Mouse (Mus musculus) heart, embryonic 16.5 days (tissue): Measurements from ENCODE around the gene Masp2. TPM values are rescaled to one million over a fixed set of nuclear protein-coding genes. Genes with fewer than 3 reads are reported as not detected.

Experiments used
- ATAC-seq: fragments of 200-750 bp; cut with Nextera tagmentation; replicated peaks from 2 replicates; pipeline ENCODE4 v1.8.0; 2017; ENCODE audit warnings: moderate number of reproducible peaks; ENCODE audit not compliant: insufficient read depth, low FRiP score; ENCODE audit errors: extremely low read depth
- H3K27ac ChIP-seq: fragments of 300-500 bp; sonication (generic); 2 replicates; pipeline ENCODE4 v1.5.1; 2014; ENCODE audit warnings: mild to moderate bottlenecking, low read length, control low read depth, moderate library complexity
- H3K27me3 ChIP-seq: fragments of 300-500 bp; sonication (generic); 2 replicates; pipeline ENCODE4 v1.6.1; 2014; ENCODE audit warnings: low read length, mixed read lengths; ENCODE audit not compliant: control insufficient read depth, insufficient read depth
- H3K36me3 ChIP-seq: fragments of 300-500 bp; sonication (generic); 2 replicates; pipeline ENCODE4 v1.6.1; 2014; ENCODE audit not compliant: control insufficient read depth, insufficient read depth
- H3K4me1 ChIP-seq: fragments of 300-500 bp; sonication (generic); 2 replicates; pipeline ENCODE4 v1.6.1; 2014; ENCODE audit warnings: low read length, mixed read lengths; ENCODE audit not compliant: control insufficient read depth, insufficient read depth
- H3K4me2 ChIP-seq: fragments of 300-500 bp; sonication (generic); 2 replicates; pipeline ENCODE4 v1.6.1; 2014; ENCODE audit warnings: low read depth, mild to moderate bottlenecking, control low read depth, low read length
- H3K4me3 ChIP-seq: fragments of 300-500 bp; sonication (generic); 2 replicates; pipeline ENCODE4 v1.5.1; 2014; ENCODE audit warnings: mild to moderate bottlenecking, control low read depth, low read length
- H3K9ac ChIP-seq: fragments of 300-500 bp; sonication (generic); 2 replicates; pipeline ENCODE4 v1.6.1; 2014; ENCODE audit warnings: low read length, control low read depth
- H3K9me3 ChIP-seq: fragments of 300-500 bp; sonication (generic); replicated peaks from 2 replicates; pipeline ENCODE4 v1.6.1; 2016; ENCODE audit warnings: low read length; ENCODE audit not compliant: control insufficient read depth
- WGBS: fragments of 180-500 bp; shearing (Covaris S2); extraction: QIAGEN DNeasy Blood & Tissue Kit; methylation state at CpG from one replicate; pipeline ENCODE4 v1.1.7; 2014; 5-methylcytosine and 5-hydroxymethylcytosine counted together
- polyA plus RNA-seq: library from polyadenylated mRNA; unstranded; fragments of >200 nt; fragmentation: Nextera tagmentation; extraction: Ambion mirVana; gene quantifications from 2 replicates; pipeline ENCODE4 v1.2.1, GENCODE M21; 2015

Masp2 gene
- polyA plus RNA-seq, 1 experiment from 2014 or later = 0.45 TPM

DNA sequence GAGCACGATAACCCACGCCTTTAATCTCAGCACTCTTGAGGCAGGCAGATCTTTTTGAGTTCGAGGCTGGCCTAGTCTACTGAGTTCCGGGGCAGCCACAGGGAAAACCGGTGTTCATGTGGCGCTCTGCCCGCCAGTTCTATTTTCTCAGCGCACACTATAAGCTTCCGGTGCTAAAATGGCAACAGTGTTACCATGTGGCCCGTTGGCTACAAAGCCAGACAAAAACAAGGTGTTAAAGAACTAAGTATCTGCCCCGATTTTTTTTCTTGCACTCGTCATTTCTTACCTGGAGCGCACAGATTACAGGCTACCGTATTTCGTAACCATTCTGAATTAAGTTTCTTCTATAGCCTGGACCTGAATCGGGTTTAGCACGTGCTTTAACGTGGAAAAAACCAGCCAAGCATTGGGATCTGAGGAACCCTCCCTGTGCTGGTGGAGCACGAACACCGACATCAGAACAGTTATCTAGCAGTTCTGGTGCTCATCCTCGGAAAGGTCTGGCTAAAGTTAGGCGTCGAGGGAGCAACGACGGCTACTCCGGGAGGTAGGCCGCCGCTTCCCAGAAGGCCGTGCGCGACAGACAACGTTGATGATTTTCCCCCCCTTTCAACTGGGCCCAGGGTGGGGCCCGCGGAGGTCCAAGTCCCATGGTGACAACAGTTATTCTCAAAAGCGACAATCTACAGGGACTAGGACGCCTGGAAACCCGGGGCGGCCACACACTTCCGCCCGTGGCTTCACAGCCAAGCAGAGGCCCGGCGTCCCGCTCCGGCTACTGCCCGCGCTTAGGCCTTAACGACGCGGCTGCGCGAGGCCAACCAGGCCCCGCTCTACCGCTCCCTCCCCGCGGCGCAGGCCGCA lies 23.6 kb downstream of the Masp2 start:
- no peaks in the 10 kb centered on the region for H3K9me3 ChIP-seq
- WGBS = under 1% methylated on average over 57 of the region's 57 CpGs
- H3K4me2 ChIP-seq = peak overlapping the region; percentile 74
- peaks cover 23% of the 10 kb centered on the region for H3K4me1 ChIP-seq
- peak overlapping the region; percentile 99 for H3K4me3 ChIP-seq
- H3K27ac ChIP-seq = peak overlapping the region; percentile 97
- peak overlapping the region; percentile 100 for H3K9ac ChIP-seq
- H3K36me3 ChIP-seq = peaks cover 40% of the 10 kb centered on the region
- ATAC-seq = peak; percentile 64
- H3K27me3 ChIP-seq = no peaks in the 10 kb centered on the region

DNA sequence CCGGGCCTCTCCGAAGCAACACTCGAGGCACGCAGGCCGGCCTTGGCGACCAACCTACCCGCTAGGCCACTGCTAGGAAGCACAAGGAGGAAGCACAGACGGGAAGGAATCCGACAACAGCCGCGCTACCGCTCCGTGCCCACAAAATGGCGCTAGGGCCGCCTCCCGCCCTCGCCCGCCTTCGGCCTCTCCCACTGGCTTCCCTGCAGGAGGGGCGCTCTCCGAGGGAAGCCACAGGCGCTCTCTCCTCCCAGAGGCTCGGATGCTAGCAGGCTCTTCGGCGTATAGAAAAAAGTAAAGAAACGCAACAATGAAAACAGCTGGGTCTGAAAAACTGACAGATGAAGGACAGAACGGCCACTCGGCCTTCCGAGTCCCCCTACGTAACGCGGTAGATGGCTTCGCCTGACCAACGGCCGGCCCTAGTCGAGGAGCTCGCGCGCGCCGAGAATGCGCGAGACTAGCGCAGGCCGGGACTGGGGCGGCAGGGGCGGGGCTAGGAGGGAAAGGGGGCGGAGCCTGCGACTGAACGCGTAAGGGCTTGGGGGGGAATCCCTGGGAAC lies 24.4 kb downstream of the Masp2 start, which contains the start of gene Tardbp:
Gene Tardbp (minus strand): TSS at position 397 of the 563 bp plus-strand sequence.
- peak; percentile 95 for ATAC-seq
- H3K4me3 ChIP-seq = peak within 1 kb of the TSS; percentile 99
- H3K9me3 ChIP-seq = no peaks in the 10 kb centered on the region
- peak within 1 kb of the TSS; percentile 100 for H3K9ac ChIP-seq
- WGBS = under 1% methylated on average over 51 of the region's 51 CpGs
- H3K27me3 ChIP-seq = no peaks in the 10 kb centered on the region
- H3K27ac ChIP-seq = peak within 1 kb of the TSS; percentile 97
- H3K4me2 ChIP-seq = peak within 1 kb of the TSS; percentile 74
- H3K36me3 ChIP-seq = peaks cover 33% of the 10 kb centered on the region
- peaks cover 23% of the 10 kb centered on the region for H3K4me1 ChIP-seq

DNA sequence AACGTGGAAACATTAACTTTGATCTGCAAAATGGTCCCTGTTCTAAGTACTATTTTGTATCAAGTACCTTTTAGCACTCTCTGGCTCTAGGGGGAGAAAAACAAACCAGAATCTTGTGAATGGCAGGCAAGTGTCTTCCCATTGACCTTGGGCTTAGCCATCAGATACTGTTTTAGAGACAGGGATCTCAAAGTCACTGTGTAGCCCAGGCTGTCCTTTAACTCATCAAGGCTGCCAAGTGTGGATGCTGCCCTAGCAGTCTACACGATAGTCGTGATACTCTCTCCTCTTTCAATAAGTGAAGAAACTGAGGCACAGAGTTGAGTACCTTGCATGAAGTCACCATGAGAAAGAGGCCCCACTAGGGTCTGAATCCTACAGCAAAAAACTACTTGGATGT lies 24.9 kb downstream of the Masp2 start:
- Histone ChIP-seq H3K4me3 (peak overlapping the region; percentile 99), H3K27me3 (no peaks in the 10 kb centered on the region), H3K9ac (peak overlapping the region; percentile 100), H3K4me1 (peaks cover 23% of the 10 kb centered on the region), H3K36me3 (peaks cover 28% of the 10 kb centered on the region), H3K27ac (peak overlapping the region; percentile 32; the same call in 1 of the 2 replicates), H3K4me2 (peak overlapping the region; percentile 62), H3K9me3 (no peaks in the 10 kb centered on the region)
- no peak for ATAC-seq
- 66% methylated on average over 3 of the region's 3 CpGs for WGBS

DNA sequence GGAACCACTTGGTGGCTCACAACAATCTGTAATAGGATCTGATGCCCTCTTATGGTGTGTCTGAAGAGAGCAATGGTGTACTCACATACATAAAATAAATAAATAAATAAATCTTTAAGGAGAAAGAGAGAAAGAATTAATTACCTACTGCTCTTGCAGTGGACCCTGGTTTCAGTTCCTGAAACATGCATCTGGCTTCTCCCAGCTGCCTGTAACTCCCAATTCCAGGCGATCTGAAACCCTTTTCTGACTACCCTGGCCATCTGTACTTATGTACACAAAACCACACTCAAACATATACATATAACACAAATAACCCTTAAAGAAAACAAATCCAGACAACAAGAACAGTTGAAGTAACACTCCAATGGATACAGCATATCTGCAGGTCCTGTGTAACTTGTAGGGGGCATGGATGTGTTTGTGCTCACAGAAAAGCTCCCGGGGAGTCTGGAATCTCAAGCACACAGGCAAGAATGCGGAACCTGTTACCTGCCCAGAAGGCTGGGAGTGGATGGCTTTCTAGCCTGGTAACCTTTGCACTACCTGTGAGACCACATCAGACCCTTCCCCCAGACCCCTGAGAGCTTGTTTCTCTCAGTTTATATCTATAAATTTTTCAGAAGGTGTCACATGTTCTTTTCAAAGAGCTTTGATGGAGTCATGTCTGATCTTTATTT lies 29.8 kb downstream of the Masp2 start:
- Histone ChIP-seq H3K9ac (no peak overlapping the region), H3K27me3 (no peaks in the 10 kb centered on the region), H3K4me3 (no peak overlapping the region), H3K4me2 (no peak overlapping the region), H3K4me1 (peaks cover 4% of the 10 kb centered on the region), H3K27ac (no peak overlapping the region), H3K9me3 (no peaks in the 10 kb centered on the region), H3K36me3 (no peaks in the 10 kb centered on the region)
- WGBS = 68% methylated on average over 3 of the region's 3 CpGs
- ATAC-seq = no peak

DNA sequence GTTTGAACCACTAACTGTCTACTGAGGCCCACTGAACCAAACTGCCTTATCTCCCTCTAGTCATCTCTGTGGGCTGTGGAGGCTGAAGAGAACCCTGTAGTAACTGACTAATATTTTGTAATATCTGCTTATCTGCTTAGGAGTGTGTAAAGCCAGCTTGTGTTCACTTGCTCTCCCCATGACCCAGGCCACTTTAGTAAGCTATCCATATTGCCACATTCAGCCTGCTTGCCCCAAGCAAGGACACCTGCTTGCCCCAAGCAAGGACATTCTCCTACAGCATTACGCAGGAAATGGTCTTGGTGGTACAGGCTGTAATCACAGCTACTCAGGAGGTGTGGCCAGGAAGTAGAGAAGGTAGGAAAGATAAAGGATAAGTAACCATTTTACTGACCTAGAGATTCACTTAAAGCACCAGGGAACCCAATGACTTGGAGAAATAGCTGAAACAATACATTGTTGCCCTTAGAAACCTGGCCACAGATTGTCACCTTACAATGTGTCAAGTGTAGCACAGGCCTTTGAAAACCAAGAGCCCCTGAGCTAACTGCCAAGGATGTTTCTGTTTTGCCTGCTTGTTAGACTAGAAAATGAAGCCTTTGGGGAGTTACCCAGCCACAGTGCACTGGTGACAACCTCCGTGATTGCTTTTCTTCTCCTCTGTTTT lies 31.2 kb downstream of the Masp2 start:
- Histone ChIP-seq H3K36me3 (no peaks in the 10 kb centered on the region), H3K27me3 (no peaks in the 10 kb centered on the region), H3K9ac (no peak overlapping the region), H3K9me3 (no peaks in the 10 kb centered on the region), H3K4me1 (no peaks in the 10 kb centered on the region), H3K27ac (no peak overlapping the region), H3K4me2 (no peak overlapping the region), H3K4me3 (no peak overlapping the region)
- 64% methylated on average over 2 of the region's 2 CpGs for WGBS
- ATAC-seq = no peak

DNA sequence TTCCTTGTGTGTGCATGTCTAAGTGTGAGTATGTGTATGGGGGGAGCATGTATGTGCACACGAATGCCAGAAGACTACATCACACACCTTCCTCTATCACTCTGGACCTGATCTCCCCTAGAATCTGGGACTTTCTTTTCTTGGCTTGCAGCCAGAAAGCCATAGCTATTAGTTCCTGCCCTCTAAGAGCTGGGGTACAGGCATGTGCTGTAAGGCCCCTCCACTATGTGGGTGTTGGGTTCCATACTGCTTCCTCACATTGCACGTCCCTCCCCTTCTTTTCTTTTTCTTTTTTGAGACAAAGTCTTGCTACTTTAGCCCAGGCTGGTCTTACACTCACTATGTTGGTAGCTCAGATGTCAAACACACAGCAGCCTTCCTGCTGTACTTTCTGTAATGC lies 33.0 kb downstream of the Masp2 start:
- no peak for ATAC-seq
- H3K4me2 ChIP-seq = no peak overlapping the region
- no peak overlapping the region for H3K27ac ChIP-seq
- no peak overlapping the region for H3K4me3 ChIP-seq
- 67% methylated on average over 2 of the region's 2 CpGs for WGBS
- no peaks in the 10 kb centered on the region for H3K36me3 ChIP-seq
- no peaks in the 10 kb centered on the region for H3K27me3 ChIP-seq
- no peaks in the 10 kb centered on the region for H3K4me1 ChIP-seq
- no peaks in the 10 kb centered on the region for H3K9me3 ChIP-seq
- no peak overlapping the region for H3K9ac ChIP-seq

DNA sequence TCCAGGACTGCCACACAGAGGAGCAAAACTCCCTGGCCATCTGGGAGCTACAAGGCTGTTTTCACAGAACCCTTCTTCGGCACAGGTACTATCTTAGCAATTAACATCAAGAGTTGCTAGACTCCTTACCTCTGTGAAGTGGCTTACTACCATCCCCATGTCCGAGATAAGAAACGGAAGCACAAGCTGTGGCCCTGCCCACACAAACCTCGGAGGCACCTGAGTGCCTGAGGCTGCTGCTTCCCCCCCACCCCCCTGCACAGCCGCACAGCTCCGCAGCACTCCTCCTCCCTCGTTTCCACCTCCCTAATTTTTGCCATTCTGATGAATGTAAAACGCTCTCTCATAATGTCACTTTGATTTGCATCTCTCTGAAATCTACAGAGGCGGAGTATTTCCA lies 35.9 kb downstream of the Masp2 start:
- H3K4me2 ChIP-seq = no peak overlapping the region
- H3K36me3 ChIP-seq = no peaks in the 10 kb centered on the region
- no peaks in the 10 kb centered on the region for H3K9me3 ChIP-seq
- 44% methylated on average over 9 of the region's 9 CpGs for WGBS
- H3K27ac ChIP-seq = no peak overlapping the region
- no peak for ATAC-seq
- H3K4me3 ChIP-seq = no peak overlapping the region
- no peak overlapping the region for H3K9ac ChIP-seq
- no peaks in the 10 kb centered on the region for H3K4me1 ChIP-seq
- H3K27me3 ChIP-seq = no peaks in the 10 kb centered on the region

DNA sequence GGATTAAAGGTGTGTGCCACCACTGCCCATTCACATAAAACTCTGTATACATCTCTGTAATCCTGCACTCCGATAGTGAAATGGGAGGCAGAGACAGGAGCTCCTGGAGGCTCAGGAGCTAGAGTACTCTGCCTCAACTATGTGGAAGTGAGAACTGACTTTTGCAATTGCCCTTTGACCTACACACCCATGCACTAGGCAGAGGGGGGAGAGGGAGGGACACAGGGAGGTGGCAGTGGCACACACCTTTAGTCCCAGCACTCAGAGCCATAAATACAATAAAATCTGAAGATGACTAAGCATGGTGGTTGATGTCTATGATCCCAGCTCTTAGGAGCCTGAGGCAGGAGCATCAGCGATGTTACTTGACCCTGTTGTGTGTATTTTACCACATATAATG lies 37.1 kb downstream of the Masp2 start:
- Histone ChIP-seq H3K4me1 (peaks cover 8% of the 10 kb centered on the region), H3K4me3 (no peak overlapping the region), H3K4me2 (no peak overlapping the region), H3K9ac (no peak overlapping the region), H3K27me3 (no peaks in the 10 kb centered on the region), H3K36me3 (no peaks in the 10 kb centered on the region), H3K27ac (no peak overlapping the region), H3K9me3 (no peaks in the 10 kb centered on the region)
- no peak for ATAC-seq
- WGBS = 76% methylated on average over 2 of the region's 2 CpGs
